In genomic region chr16:73754302-73754701, GRCm38 (mm10) we compare ENCODE assay signal across 19 mouse cellular contexts.
DNase-seq lines count a peak whose midpoint lies in the region; ATAC-seq and TF ChIP-seq lines count a peak whose summit lies in the region.
"Had no signal": no experiment of that assay in that cellular context is flagged by ENCODE, and none has a peak within 500 bp of the region (broad histone marks: within the 10 kb centered on the region; RNA-seq: fewer than 3 reads in every experiment).

No protein-coding gene starts in this region.

- H3K4me2 ChIP-seq in kidney, embryonic 16.5 days (replicated peaks; ENCODE audit: low read depth, low read length) = no peak overlapping the region
- H3K4me2 ChIP-seq: heart, embryonic 12.5 days; intestine, embryonic 15.5 days; liver, embryonic 12.5 days; neural tube, embryonic 12.5 days had no signal

- DNase-seq in adrenal gland, adult 2 months = peak; percentile 52
- no peak for DNase-seq in adrenal gland, postnatal 4 days (ENCODE audit: low spot score in 2 of 2)
- no peak for DNase-seq in kidney, postnatal 25 days
- peak; percentile 70 for DNase-seq in mesoderm, embryonic 11.5 days (ENCODE audit: low read depth, low spot score)
- DNase-seq in layer of hippocampus, adult 9-10 months (ENCODE audit: low spot score) = no peak
- DNase-seq: cerebellum, postnatal 36 days; gastrocnemius, postnatal 10 days; kidney, postnatal 4 days; right cerebral cortex, postnatal 4 days had no signal

- H3K27me3 ChIP-seq in kidney, embryonic 16.5 days (ENCODE audit: insufficient read depth, low read length) = no peaks in the 10 kb centered on the region
- H3K27me3 ChIP-seq: heart, embryonic 12.5 days; intestine, embryonic 15.5 days; liver, embryonic 12.5 days; neural tube, embryonic 12.5 days; Patski had no signal

- no peak overlapping the region for H3K27ac ChIP-seq in kidney, embryonic 16.5 days (ENCODE audit: low read length)
- H3K27ac ChIP-seq in embryonic fibroblast, embryonic 13.5 days (ENCODE audit: insufficient read depth, low read length) = peak overlapping the region; percentile 52; the same call in 1 of the 2 replicates
- H3K27ac ChIP-seq: intestine, embryonic 15.5 days; liver, embryonic 12.5 days; macrophage; neural tube, embryonic 12.5 days had no signal

- H3K4me3 ChIP-seq in kidney, embryonic 16.5 days (ENCODE audit: low read length) = no peak overlapping the region
- no peak overlapping the region for H3K4me3 ChIP-seq in embryonic fibroblast, embryonic 13.5 days (ENCODE audit: insufficient read depth, low read length)
- H3K4me3 ChIP-seq: heart, embryonic 12.5 days; intestine, embryonic 15.5 days; liver, embryonic 12.5 days; neural tube, embryonic 12.5 days had no signal

- 0 out of 2 replicates have a peak, but pooled peaks cover 6% of the 10 kb centered on the region for H3K4me1 ChIP-seq in kidney, embryonic 16.5 days (ENCODE audit: insufficient read depth, low read length)
- no peaks in the 10 kb centered on the region; the same call in 1 of the 2 replicates for H3K4me1 ChIP-seq in embryonic fibroblast, embryonic 13.5 days (ENCODE audit: control insufficient read depth, insufficient read depth, low read length)
- H3K4me1 ChIP-seq: heart, embryonic 12.5 days; intestine, embryonic 15.5 days; liver, embryonic 12.5 days; neural tube, embryonic 12.5 days had no signal

- H3K9me3 ChIP-seq in kidney, embryonic 16.5 days (ENCODE audit: low read length) = no peaks in the 10 kb centered on the region
- H3K9me3 ChIP-seq: heart, embryonic 12.5 days; intestine, embryonic 15.5 days; liver, embryonic 12.5 days; neural tube, embryonic 12.5 days had no signal

- 22% methylated on average over 5 of the region's 5 CpGs for WGBS in kidney, embryonic 16.5 days

- no peaks in the 10 kb centered on the region for H3K36me3 ChIP-seq in kidney, embryonic 16.5 days (ENCODE audit: insufficient read depth, low read length)
- H3K36me3 ChIP-seq: heart, embryonic 12.5 days; intestine, embryonic 15.5 days; liver, embryonic 12.5 days; neural tube, embryonic 12.5 days had no signal

- ATAC-seq in kidney, embryonic 16.5 days (ENCODE audit: low FRiP score, low TSS enrichment) = 0 out of 2 replicates have a peak, but pooled peaks have one; percentile 6
- ATAC-seq in inflammation-experienced regulatory T-cells, adult 6 months = no peak
- ATAC-seq: intestine, embryonic 15.5 days; liver, embryonic 12.5 days; midbrain, embryonic 16.5 days; Patski had no signal

- TF ChIP-seq CTCF in embryonic fibroblast, embryonic 13.5 days (IDR thresholded peaks at IDR 0.05; ENCODE audit: borderline replicate concordance, insufficient read depth, low read length) = no peak

- no peak for TF ChIP-seq POLR2A in embryonic fibroblast, embryonic 13.5 days (IDR thresholded peaks at IDR 0.05; ENCODE audit: low read depth, low read length)

- no peak overlapping the region for H3K9ac ChIP-seq in kidney, embryonic 16.5 days (replicated peaks; ENCODE audit: low read length)
- H3K9ac ChIP-seq: heart, embryonic 12.5 days; intestine, embryonic 15.5 days; liver, embryonic 12.5 days; neural tube, embryonic 12.5 days had no signal

Comparison
In these comparisons a context has a peak if more than half of its experiments do, and no peak if none do; other contexts are left out.
1. DNase-seq: peak in adrenal gland, adult 2 months (single experiment) and mesoderm, embryonic 11.5 days (single experiment); none in adrenal gland, postnatal 4 days (0 of 2), kidney, postnatal 25 days (0 of 2) and layer of hippocampus, adult 9-10 months (single experiment).